Mouse (Mus musculus) G1E (cell line): ENCODE data around the gene Gtpbp1.

ENCODE experiments used
- CTCF ChIP-seq: IDR thresholded peaks from 2 replicates; pipeline ENCODE4 v1.5.1; 2012; ENCODE audit warnings: low read depth, low read length, inconsistent platforms, mixed read lengths
- GATA1 ChIP-seq: IDR thresholded peaks from 2 replicates; pipeline ENCODE4 v1.6.1; 2012; ENCODE audit warnings: borderline replicate concordance, low read length, inconsistent platforms, mixed read lengths
- GATA2 ChIP-seq: IDR thresholded peaks from 2 replicates; pipeline ENCODE4 v1.6.1; 2012; ENCODE audit warnings: low read depth, low read length, inconsistent platforms, borderline replicate concordance
- POLR2AphosphoS5 ChIP-seq: IDR thresholded peaks from 2 replicates; pipeline ENCODE4 v1.6.1; 2012; ENCODE audit warnings: low read depth, low read length, inconsistent platforms; ENCODE audit not compliant: insufficient replicate concordance
- TAL1 ChIP-seq: conservative IDR thresholded peaks from 2 replicates; pipeline ENCODE4 v1.6.1; 2012; ENCODE audit warnings: low read depth, low read length, inconsistent platforms, mixed read lengths

DNA sequence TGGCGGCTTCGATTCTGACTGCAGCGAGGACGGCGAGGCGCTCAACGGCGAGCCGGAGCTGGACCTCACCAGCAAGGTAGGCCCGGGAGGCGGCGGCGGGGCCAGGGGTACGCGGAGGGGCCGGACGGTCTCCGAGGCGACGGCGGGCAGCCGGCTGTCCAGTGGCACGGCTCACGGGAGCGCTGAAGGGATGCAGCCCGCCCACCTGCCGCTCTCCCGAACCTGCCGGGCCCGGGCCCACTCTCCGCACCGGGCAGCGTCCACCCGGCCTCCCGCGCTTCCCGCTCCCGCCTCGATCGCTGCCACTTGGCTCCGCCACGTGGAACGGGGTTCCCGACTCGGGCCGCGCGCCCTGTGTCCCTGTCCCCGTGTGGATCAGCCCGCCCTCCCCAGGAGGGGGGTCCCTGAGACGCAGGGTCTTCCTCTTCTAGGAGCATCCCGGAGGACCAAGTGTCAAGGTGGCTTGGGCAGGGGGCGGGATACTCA lies 421 bp downstream of the Gtpbp1 start:
- TF ChIP-seq TAL1 (no peak), GATA2 (no peak), CTCF (no peak), POLR2AphosphoS5 (no peak), GATA1 (no peak)
